Mouse (Mus musculus) frontal cortex, postnatal 25 days (tissue): Measurements from ENCODE around the gene Il17rd.

Experiments
- DNase-seq, 2 experiments: peaks; one replicate each; pipeline ENCODE4 v3.0.0; 2022; ENCODE audit warnings: low spot score in 2 of 2

Gene Il17rd

GRCm38 (mm10) chr14:27145171-27146045 lies 106.7 kb downstream of the Il17rd start:
- no peak for DNase-seq

- DNase-seq, result no peak
Observed at GRCm38 (mm10) chr14:27147726-27148125, 109.0 kb downstream of the Il17rd start.

GRCm38 (mm10) chr14:27149401-27149800 lies 110.7 kb downstream of the Il17rd start:
- no peak for DNase-seq

GRCm38 (mm10) chr14:27150011-27150640 lies 111.4 kb downstream of the Il17rd start:
- no peak for DNase-seq

GRCm38 (mm10) chr14:27151432-27151831 lies 112.7 kb downstream of the Il17rd start:
- DNase-seq, result no peak

- DNase-seq, result no peak
Observed at GRCm38 (mm10) chr14:27155088-27155487, 116.3 kb downstream of the Il17rd start.

- no peak for DNase-seq
Observed at GRCm38 (mm10) chr14:27156032-27156431, 117.3 kb downstream of the Il17rd start.
